Mouse (Mus musculus) stomach, embryonic 16.5 days (tissue): Measurements from ENCODE around the gene Artn. TPM values are rescaled to one million over a fixed set of nuclear protein-coding genes. Genes with fewer than 3 reads are reported as not detected.

Experiments used
- ATAC-seq: fragments of 200-750 bp; cut with Nextera tagmentation; 2 replicates; pipeline ENCODE4 v1.8.0; 2017; ENCODE audit warnings: moderate number of reproducible peaks, moderate TSS enrichment; ENCODE audit not compliant: insufficient read depth, low FRiP score
- H3K27ac ChIP-seq: fragments of 300-500 bp; sonication (generic); 2 replicates; pipeline ENCODE4 v1.5.1; 2014; ENCODE audit warnings: low read length
- H3K27me3 ChIP-seq: fragments of 300-500 bp; sonication (generic); 2 replicates; pipeline ENCODE4 v1.6.1; 2014; ENCODE audit warnings: low read length, control low read depth, mixed read lengths; ENCODE audit not compliant: control insufficient read depth, insufficient read depth
- H3K36me3 ChIP-seq: fragments of 300-500 bp; sonication (generic); 2 replicates; pipeline ENCODE4 v1.6.1; 2014; ENCODE audit warnings: low read length; ENCODE audit not compliant: control insufficient read depth, insufficient read depth
- H3K4me1 ChIP-seq: fragments of 300-500 bp; sonication (generic); 2 replicates; pipeline ENCODE4 v1.6.1; 2014; ENCODE audit warnings: low read length, control low read depth, mixed read lengths; ENCODE audit not compliant: control insufficient read depth, insufficient read depth
- H3K4me2 ChIP-seq: fragments of 300-500 bp; sonication (generic); 2 replicates; pipeline ENCODE4 v1.6.1; 2014; ENCODE audit warnings: low read depth, low read length, mixed read lengths
- H3K4me3 ChIP-seq: fragments of 300-500 bp; sonication (generic); replicated peaks from 2 replicates; pipeline ENCODE4 v1.5.1; 2014; ENCODE audit warnings: mild to moderate bottlenecking, low read length
- H3K9ac ChIP-seq: fragments of 300-500 bp; sonication (generic); 2 replicates; pipeline ENCODE4 v1.6.1; 2014; ENCODE audit warnings: low read length
- H3K9me3 ChIP-seq: fragments of 300-500 bp; sonication (generic); replicated peaks from 2 replicates; pipeline ENCODE4 v1.6.1; 2016; ENCODE audit warnings: low read length, control low read depth; ENCODE audit not compliant: control insufficient read depth
- WGBS: fragments of 180-500 bp; shearing (Covaris S2); extraction: QIAGEN DNeasy Blood & Tissue Kit; methylation state at CpG from one replicate; pipeline ENCODE4 v1.1.7; 2014; 5-methylcytosine and 5-hydroxymethylcytosine counted together
- polyA plus RNA-seq: library from polyadenylated mRNA; unstranded; fragments of >200 nt; fragmentation: Nextera tagmentation; extraction: Ambion mirVana; gene quantifications from 2 replicates; pipeline ENCODE4 v1.2.1, GENCODE M21; 2015

Artn gene
- polyA plus RNA-seq, 1 experiment from 2014 or later = 5.3 TPM

- H3K9me3 ChIP-seq = no peaks in the 10 kb centered on the region
- 0 out of 2 replicates have a peak, but pooled peaks cover 7% of the 10 kb centered on the region for H3K27me3 ChIP-seq
- H3K36me3 ChIP-seq = no peaks in the 10 kb centered on the region
- peaks cover 21% of the 10 kb centered on the region for H3K4me1 ChIP-seq
- H3K4me3 ChIP-seq = peak overlapping the region; percentile 44
- H3K9ac ChIP-seq = peak overlapping the region; percentile 69
- WGBS = 3% methylated on average over 71 of the region's 71 CpGs
- H3K27ac ChIP-seq = no peak overlapping the region
- ATAC-seq = peak; percentile 56; the same call in 1 of the 2 replicates
- H3K4me2 ChIP-seq = peak overlapping the region; percentile 87
Measured at GRCm38 (mm10) chr4:117926545-117927482, 2.7 kb downstream of the Artn start.

- Histone ChIP-seq H3K27me3 (0 out of 2 replicates have a peak, but pooled peaks cover 7% of the 10 kb centered on the region), H3K36me3 (no peaks in the 10 kb centered on the region), H3K4me1 (peaks cover 21% of the 10 kb centered on the region), H3K4me3 (no peak overlapping the region), H3K9me3 (no peaks in the 10 kb centered on the region), H3K9ac (no peak overlapping the region), H3K27ac (no peak overlapping the region), H3K4me2 (no peak overlapping the region)
- 59% methylated on average over 5 of the region's 6 CpGs for WGBS
- ATAC-seq = no peak
Measured at GRCm38 (mm10) chr4:117924916-117925315, 4.6 kb downstream of the Artn start.

GRCm38 (mm10) chr4:117923450-117923849 lies 6.1 kb downstream of the Artn start:
- no peak for ATAC-seq
- WGBS = 56% methylated on average over 2 of the region's 2 CpGs
- H3K4me2 ChIP-seq = no peak overlapping the region

GRCm38 (mm10) chr4:117921358-117921757 lies 8.2 kb downstream of the Artn start:
- Histone ChIP-seq H3K27me3 (no peaks in the 10 kb centered on the region), H3K9me3 (no peaks in the 10 kb centered on the region), H3K36me3 (no peaks in the 10 kb centered on the region), H3K9ac (no peak overlapping the region), H3K4me3 (no peak overlapping the region), H3K4me1 (peaks cover 1% of the 10 kb centered on the region; the same call in 1 of the 2 replicates), H3K4me2 (no peak overlapping the region), H3K27ac (no peak overlapping the region)
- no peak for ATAC-seq
- WGBS = 90% methylated on average over 2 of the region's 2 CpGs

More at GRCm38 (mm10) chr4:117923450-117923849, 6.1 kb downstream of the Artn start:
- Histone ChIP-seq H3K9ac (no peak overlapping the region), H3K36me3 (no peaks in the 10 kb centered on the region), H3K27ac (no peak overlapping the region), H3K9me3 (no peaks in the 10 kb centered on the region), H3K4me3 (no peak overlapping the region), H3K27me3 (0 out of 2 replicates have a peak, but pooled peaks cover 7% of the 10 kb centered on the region), H3K4me1 (peaks cover 13% of the 10 kb centered on the region)

GRCm38 (mm10) chr4:117918762-117919161 lies 10.8 kb downstream of the Artn start:
- H3K4me3 ChIP-seq = no peak overlapping the region
- no peaks in the 10 kb centered on the region for H3K36me3 ChIP-seq
- no peaks in the 10 kb centered on the region for H3K27me3 ChIP-seq
- H3K4me1 ChIP-seq = peaks cover 12% of the 10 kb centered on the region
- 58% methylated on average over 5 of the region's 5 CpGs for WGBS
- no peak overlapping the region for H3K4me2 ChIP-seq
- H3K27ac ChIP-seq = peak overlapping the region; percentile 10; the same call in 1 of the 2 replicates
- ATAC-seq = no peak
- no peak overlapping the region for H3K9ac ChIP-seq
- H3K9me3 ChIP-seq = no peaks in the 10 kb centered on the region

- WGBS = 33% methylated on average over 3 of the region's 3 CpGs
- Histone ChIP-seq H3K9me3 (no peaks in the 10 kb centered on the region), H3K27ac (peak overlapping the region; percentile 66), H3K4me3 (no peak overlapping the region), H3K36me3 (no peaks in the 10 kb centered on the region), H3K27me3 (no peaks in the 10 kb centered on the region), H3K4me2 (no peak overlapping the region), H3K9ac (no peak overlapping the region), H3K4me1 (peaks cover 17% of the 10 kb centered on the region)
- no peak for ATAC-seq
Measured at GRCm38 (mm10) chr4:117918261-117918660, 11.3 kb downstream of the Artn start.

- 79% methylated on average over 4 of the region's 4 CpGs for WGBS
- no peak for ATAC-seq
- H3K27ac ChIP-seq = peak overlapping the region; percentile 66
Measured at GRCm38 (mm10) chr4:117917847-117918246, 11.7 kb downstream of the Artn start.

GRCm38 (mm10) chr4:117917402-117917801 lies 12.2 kb downstream of the Artn start:
- ATAC-seq = no peak
- Histone ChIP-seq H3K27ac (no peak overlapping the region), H3K9me3 (no peaks in the 10 kb centered on the region), H3K4me2 (no peak overlapping the region), H3K4me1 (peaks cover 23% of the 10 kb centered on the region), H3K36me3 (no peaks in the 10 kb centered on the region), H3K4me3 (no peak overlapping the region), H3K27me3 (no peaks in the 10 kb centered on the region), H3K9ac (no peak overlapping the region)
- WGBS = 84% methylated on average over 4 of the region's 4 CpGs

More at GRCm38 (mm10) chr4:117917847-117918246, 11.7 kb downstream of the Artn start:
- no peaks in the 10 kb centered on the region for H3K27me3 ChIP-seq
- H3K4me1 ChIP-seq = peaks cover 21% of the 10 kb centered on the region
- H3K4me3 ChIP-seq = no peak overlapping the region
- no peaks in the 10 kb centered on the region for H3K9me3 ChIP-seq
- H3K9ac ChIP-seq = no peak overlapping the region
- no peak overlapping the region for H3K4me2 ChIP-seq
- no peaks in the 10 kb centered on the region for H3K36me3 ChIP-seq

- WGBS = 49% methylated on average over 5 of the region's 5 CpGs
- H3K27me3 ChIP-seq = no peaks in the 10 kb centered on the region
- H3K9me3 ChIP-seq = no peaks in the 10 kb centered on the region
- no peak overlapping the region for H3K4me3 ChIP-seq
- H3K4me2 ChIP-seq = no peak overlapping the region
- H3K9ac ChIP-seq = no peak overlapping the region
- no peak for ATAC-seq
- H3K27ac ChIP-seq = no peak overlapping the region
- no peaks in the 10 kb centered on the region for H3K36me3 ChIP-seq
- peaks cover 23% of the 10 kb centered on the region for H3K4me1 ChIP-seq
Measured at GRCm38 (mm10) chr4:117916386-117916785, 13.2 kb downstream of the Artn start.
